Mouse (Mus musculus): ENCODE results near the gene Pkp3. TPM values are rescaled to one million over a fixed set of nuclear protein-coding genes. Genes with fewer than 3 reads are reported as not detected.

Pkp3 gene
- polyA plus RNA-seq, 1 experiment = 21.5 TPM

Other genes starting within 250 kb of the Pkp3 start
- gene Urah, start 243.2 kb upstream of the Pkp3 start, polyA plus RNA-seq (2012; rRNA removed) = 2.0 and 2.1 TPM in 2 replicates
- 1.6 and 1.8 TPM in 2 replicates for gene Scgb1c1, start 232.7 kb upstream of the Pkp3 start, polyA plus RNA-seq (2012; rRNA removed)
- 0.74 and 1.2 TPM in 2 replicates for gene Odf3, start 230.4 kb upstream of the Pkp3 start, polyA plus RNA-seq (2012; rRNA removed)
- gene Gm45785, start 221.9 kb upstream of the Pkp3 start, polyA plus RNA-seq (2012; rRNA removed) = not detected in 2 replicates
- gene Ric8a, start 221.3 kb upstream of the Pkp3 start, polyA plus RNA-seq (2012; rRNA removed) = 103 and 117 TPM in 2 replicates
- gene Bet1l, start 220.6 kb upstream of the Pkp3 start, polyA plus RNA-seq (2012; rRNA removed) = 32.0 and 40.0 TPM in 2 replicates
- 68.5 and 81.3 TPM in 2 replicates for gene Psmd13, start 196.2 kb upstream of the Pkp3 start, polyA plus RNA-seq (2012; rRNA removed)
- gene Sirt3, start 195.9 kb upstream of the Pkp3 start, polyA plus RNA-seq (2012; rRNA removed) = 27.4 and 29.3 TPM in 2 replicates
- gene Cox8b, start 177.8 kb upstream of the Pkp3 start, polyA plus RNA-seq (2012; rRNA removed) = 12.1 and 40.0 TPM in 2 replicates
- gene Nlrp6, start 157.3 kb upstream of the Pkp3 start, polyA plus RNA-seq (2012; rRNA removed) = 1.2 and 2.3 TPM in 2 replicates
- gene Pgghg, start 136.8 kb upstream of the Pkp3 start, polyA plus RNA-seq (2012; rRNA removed) = 25.9 and 33.1 TPM in 2 replicates
- gene Ifitm5, start 127.9 kb upstream of the Pkp3 start, polyA plus RNA-seq (2012; rRNA removed) = 0.84 and 1.7 TPM in 2 replicates
- gene Gm45717, start 122.3 kb upstream of the Pkp3 start, polyA plus RNA-seq (2012; rRNA removed) = 0.36 and 0.74 TPM in 2 replicates
- 841 and 986 TPM in 2 replicates for gene Ifitm2, start 122.2 kb upstream of the Pkp3 start, polyA plus RNA-seq (2012; rRNA removed)
- gene Ifitm1, start 111.0 kb upstream of the Pkp3 start, polyA plus RNA-seq (2012; rRNA removed) = 73.9 and 89.5 TPM in 2 replicates
- gene Ifitm3, start 67.4 kb upstream of the Pkp3 start, polyA plus RNA-seq (2012; rRNA removed) = 421 and 433 TPM in 2 replicates
- gene Ifitm6, start 60.3 kb upstream of the Pkp3 start, polyA plus RNA-seq (2012; rRNA removed) = 10.2 and 16.1 TPM in 2 replicates
- not detected in 2 replicates for gene Gm17387, start 49.1 kb upstream of the Pkp3 start, polyA plus RNA-seq (2012; rRNA removed)
- gene B4galnt4, start 17.1 kb upstream of the Pkp3 start, polyA plus RNA-seq (2012; rRNA removed) = 7.7 and 8.9 TPM in 2 replicates
- gene Sigirr, start 22.4 kb downstream of the Pkp3 start, polyA plus RNA-seq (2012; rRNA removed) = 22.0 and 23.1 TPM in 2 replicates
- gene Ano9, start 39.6 kb downstream of the Pkp3 start, polyA plus RNA-seq (2012; rRNA removed) = 4.1 TPM in 2 replicates
- 42.3 and 42.8 TPM in 2 replicates for gene Ptdss2, start 44.2 kb downstream of the Pkp3 start, polyA plus RNA-seq (2012; rRNA removed)
- 227 and 260 TPM in 2 replicates for gene Rnh1, start 94.6 kb downstream of the Pkp3 start, polyA plus RNA-seq (2012; rRNA removed)
- 78.5 and 89.2 TPM in 2 replicates for gene Hras, start 115.8 kb downstream of the Pkp3 start, polyA plus RNA-seq (2012; rRNA removed)
- 12.7 and 12.9 TPM in 2 replicates for gene Lrrc56, start 115.9 kb downstream of the Pkp3 start, polyA plus RNA-seq (2012; rRNA removed)
- 13.0 and 13.1 TPM in 2 replicates for gene Lmntd2, start 135.9 kb downstream of the Pkp3 start, polyA plus RNA-seq (2012; rRNA removed)
- 60.9 and 68.6 TPM in 2 replicates for gene Rassf7, start 137.6 kb downstream of the Pkp3 start, polyA plus RNA-seq (2012; rRNA removed)
- gene Phrf1, start 150.6 kb downstream of the Pkp3 start, polyA plus RNA-seq (2012; rRNA removed) = 22.7 and 40.8 TPM in 2 replicates
- 53.6 and 59.7 TPM in 2 replicates for gene Irf7, start 188.3 kb downstream of the Pkp3 start, polyA plus RNA-seq (2012; rRNA removed)
- gene Cdhr5, start 198.6 kb downstream of the Pkp3 start, polyA plus RNA-seq (2012; rRNA removed) = 3.1 and 16.2 TPM in 2 replicates
- 5.1 and 8.1 TPM in 2 replicates for gene Sct, start 200.9 kb downstream of the Pkp3 start, polyA plus RNA-seq (2012; rRNA removed)
- 3.9 and 5.1 TPM in 2 replicates for gene Drd4, start 213.8 kb downstream of the Pkp3 start, polyA plus RNA-seq (2012; rRNA removed)
- gene Deaf1, start 249.5 kb downstream of the Pkp3 start, polyA plus RNA-seq (2012; rRNA removed) = 18.7 and 18.9 TPM in 2 replicates
- 48.1 and 48.9 TPM in 2 replicates for gene Tmem80, start 249.5 kb downstream of the Pkp3 start, polyA plus RNA-seq (2012; rRNA removed)